Mouse (Mus musculus) gastrocnemius, postnatal 36 days (tissue): Measurements from ENCODE around the gene Klf15. TPM values are rescaled to one million over a fixed set of nuclear protein-coding genes. Genes with fewer than 3 reads are reported as not detected.
A peak's percentile ranks its signal among the peaks of the same experiment; 100 is the strongest.

Experiments used
- DNase-seq, 2 experiments: peaks; one replicate each; pipeline ENCODE4 v3.0.0; 2022
- intact Hi-C: fragments of 180-260 bp; cut with DNase I; formaldehyde crosslinking; loops from one replicate; pipeline ENCODE4 v1.15.1; 2025
- long read RNA-seq, 2 experiments: library from polyadenylated mRNA; stranded (forward); transcript quantifications; one replicate each; pipeline ENCODE4 v2.0.0; 2021
- total RNA-seq, 2 experiments: library from RNA; stranded (reverse); gene quantifications; 2 replicates each; pipeline ENCODE4 v1.2.3; 2021

Gene Klf15
- total RNA-seq: 10 to 100 TPM; 36.6 to 38.0 TPM
- long read RNA-seq, experiment 1, transcript Klf15-201 (3 exons, 2,373 nt): major isoform, 53 of 67 reads
- long read RNA-seq, experiment 1, partial matches to known transcripts: 7 of 67 reads
- long read RNA-seq, experiment 1, other reads (novel, unspliced or antisense): 5 of 67 reads
- long read RNA-seq, experiment 2, transcript Klf15-201 (3 exons, 2,373 nt): major isoform, 46 of 61 reads
- long read RNA-seq, experiment 2, partial matches to known transcripts: 6 of 61 reads
- long read RNA-seq, experiment 2, other reads (novel, unspliced or antisense): 7 of 61 reads

DNA sequence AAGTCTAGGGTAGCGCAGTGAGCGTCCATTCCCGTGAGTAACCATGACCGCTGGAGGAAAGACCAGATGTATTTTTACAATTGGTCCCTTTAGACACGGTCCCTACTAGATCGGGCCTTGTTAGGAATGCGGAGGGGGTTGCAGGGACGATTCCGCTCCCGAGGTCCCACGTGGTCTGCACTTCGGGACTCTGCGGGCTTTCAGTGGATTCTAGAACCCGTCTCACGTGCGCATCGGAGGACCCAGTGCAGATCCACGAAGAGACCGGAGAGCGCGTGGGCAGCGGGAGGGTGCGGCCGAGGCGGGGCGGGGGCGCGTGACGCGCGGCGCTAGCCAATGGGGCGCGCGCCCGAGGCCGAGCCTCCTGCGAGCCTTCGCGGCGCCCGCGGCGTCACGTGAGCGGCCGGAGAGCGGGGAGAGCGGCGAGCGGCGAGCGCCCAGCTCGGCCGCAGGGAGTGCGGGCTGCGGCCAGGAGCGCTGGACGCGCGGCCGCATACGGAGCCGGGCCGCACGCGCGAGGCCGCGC is at the start of gene Klf15:
Gene Klf15 (plus strand): TSS at position 396 of the 526 bp plus-strand sequence.
- DNase-seq: peak; percentile 70 to 79
- intact Hi-C loops: loop anchor here (2.0 kb wide), 1 partner anchor 47 kb away; no protein-coding TSS in a partner anchor

GRCm38 (mm10) chr6:90422565-90422964 is 39.8 kb upstream of the Klf15 start:
- intact Hi-C loops: loop anchor here (10.0 kb wide), 2 partner anchors 88 to 748 kb away; partner anchors contain the start of gene Uroc1
- DNase-seq: peak; percentile 64 to 67

GRCm38 (mm10) chr6:90425361-90425760 is 37.0 kb upstream of the Klf15 start:
- no peak for DNase-seq
- intact Hi-C loops: loop anchor here (10.0 kb wide), 2 partner anchors 91 to 751 kb away; partner anchors contain the start of gene Uroc1

DNA sequence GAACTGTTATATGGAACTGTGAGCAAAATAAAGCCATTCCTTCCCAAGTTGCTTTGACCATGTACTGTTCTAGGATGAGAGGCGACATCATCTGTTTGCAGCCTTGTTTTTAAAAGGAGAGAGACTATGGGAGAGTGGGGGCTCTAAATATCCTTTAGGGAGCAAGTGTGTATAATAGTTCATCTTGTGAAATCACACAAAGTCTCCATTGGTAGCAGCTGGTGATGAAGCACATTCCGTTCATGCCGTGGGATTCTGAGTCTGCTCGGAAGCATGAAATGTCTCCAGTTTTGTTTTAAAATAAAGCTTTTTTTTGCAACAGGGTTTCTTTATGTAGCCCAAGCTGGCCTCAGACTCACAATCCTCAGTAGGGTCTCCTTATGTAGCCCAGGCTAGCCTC is 36.4 kb upstream of the Klf15 start:
- intact Hi-C loops: loop anchor here (10.0 kb wide), 2 partner anchors 91 to 751 kb away; partner anchors contain the start of gene Uroc1
- no peak for DNase-seq

DNA sequence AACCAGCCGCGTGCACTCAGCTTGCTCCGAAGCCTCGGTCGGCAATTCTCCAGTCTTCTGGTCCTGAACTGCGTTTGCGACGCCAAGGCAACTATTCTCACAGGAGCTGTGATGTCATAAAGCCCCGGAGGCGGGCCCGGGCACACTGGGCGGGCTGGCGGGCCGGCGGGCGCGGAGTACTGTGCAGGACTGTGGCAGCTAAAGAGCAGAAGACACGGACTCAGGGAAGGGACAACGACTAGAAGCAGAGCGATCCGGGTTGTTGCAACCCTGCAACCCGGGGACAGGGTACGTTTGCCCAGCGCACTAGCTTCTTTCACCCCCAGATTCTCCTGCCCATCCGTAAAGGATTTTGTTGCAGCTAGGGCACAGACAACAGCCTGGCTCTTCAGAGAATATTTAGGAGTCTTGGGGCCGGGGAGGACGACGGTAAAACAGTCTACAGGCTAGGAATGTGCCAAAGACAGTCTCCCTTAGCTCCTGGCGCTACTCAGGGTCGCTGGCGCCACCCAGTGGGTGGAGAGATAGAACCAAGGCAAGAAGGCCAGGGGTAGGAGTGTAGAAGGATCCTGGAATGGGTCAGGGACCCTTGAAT is 33.9 kb upstream of the Klf15 start, which contains the start of gene Cfap100:
Gene Cfap100 (minus strand): TSS at position 418 of the 595 bp plus-strand sequence.
- intact Hi-C loops: loop anchor here (10.0 kb wide), 2 partner anchors 94 to 754 kb away; partner anchors contain the start of gene Uroc1

GRCm38 (mm10) chr6:90429911-90430310 is 32.5 kb upstream of the Klf15 start:
- intact Hi-C loops: loop anchor here (5.0 to 10.0 kb wide), 4 partner anchors 95 to 755 kb away; partner anchors contain the start of gene Uroc1
- DNase-seq: no peak

More for the DNA sequence above, 33.9 kb upstream of the Klf15 start, which contains the start of gene Cfap100:
- DNase-seq: peak; percentile 65 to 75

DNA sequence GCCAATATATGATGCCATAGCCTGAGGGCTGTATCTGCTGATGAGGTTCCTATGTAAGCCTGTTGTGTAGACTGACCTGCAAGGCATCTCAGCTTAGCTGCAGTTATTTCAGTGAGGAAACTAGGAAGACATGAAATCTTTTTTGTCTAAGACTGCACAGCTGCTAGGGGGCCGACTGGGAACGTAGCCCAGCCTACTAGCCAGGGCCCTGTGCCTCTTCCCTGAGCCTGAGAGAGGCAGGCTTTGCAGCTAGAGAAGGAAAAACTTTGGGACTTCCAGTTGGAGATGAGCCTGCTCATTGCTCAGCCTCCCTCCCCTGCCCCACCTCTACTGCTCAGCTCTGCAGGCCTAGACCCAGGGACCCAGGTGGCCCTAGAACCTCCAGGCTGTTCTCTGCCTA is 30.9 kb upstream of the Klf15 start:
- intact Hi-C loops: loop anchor here (5.0 to 10.0 kb wide), 2 partner anchors 106 to 143 kb away; no protein-coding TSS in a partner anchor

DNA sequence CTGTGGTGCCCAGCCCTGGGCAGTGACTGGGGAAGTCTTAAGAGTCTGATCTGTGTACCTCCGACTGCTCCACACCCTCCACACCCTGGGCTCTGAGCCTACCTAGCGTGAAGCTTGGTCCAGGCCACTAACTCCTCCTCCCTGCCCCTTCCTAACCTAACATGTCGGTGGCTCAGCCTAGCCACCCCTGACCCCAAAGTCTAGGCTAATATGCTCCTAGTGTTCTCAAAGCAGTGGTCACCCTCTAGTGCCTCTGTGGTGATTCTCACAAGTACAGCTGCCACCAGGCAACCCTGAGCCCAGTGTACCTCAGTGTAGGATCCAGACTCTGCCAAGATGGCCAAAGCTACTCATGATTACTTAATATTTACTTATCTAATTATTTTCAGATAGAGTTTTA is 27.7 kb upstream of the Klf15 start:
- intact Hi-C loops: loop anchor here (5.0 to 10.0 kb wide), 2 partner anchors 103 to 140 kb away; no protein-coding TSS in a partner anchor
- no peak for DNase-seq

More for the DNA sequence above, 30.9 kb upstream of the Klf15 start:
- peak in 1 of 2 experiments; percentile 42 for DNase-seq

DNA sequence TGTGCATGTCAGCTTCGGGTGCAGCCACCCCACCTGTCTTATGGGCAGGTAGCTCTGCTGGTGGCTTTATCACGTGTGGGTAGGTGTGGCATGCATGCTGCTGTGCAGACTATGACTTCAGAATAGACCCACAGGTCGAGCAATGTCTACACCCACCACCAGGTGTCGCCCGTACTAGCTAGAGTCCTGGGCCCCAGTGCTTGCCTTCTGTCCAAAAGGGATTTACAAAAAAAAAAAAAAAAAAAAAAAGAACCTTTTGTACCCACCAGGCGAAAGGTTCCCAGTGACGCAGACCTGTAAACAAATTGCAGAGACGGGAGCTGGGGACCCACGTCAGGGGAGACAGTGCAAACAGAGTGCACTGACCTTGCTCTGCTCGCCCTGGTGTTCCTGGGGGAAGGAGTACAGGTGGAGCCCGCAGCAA is 27.2 kb upstream of the Klf15 start:
- peak; percentile 68 to 73 for DNase-seq
- intact Hi-C loops: loop anchor here (10.0 kb wide), 1 partner anchor 140 kb away; no protein-coding TSS in a partner anchor

- intact Hi-C loops: loop anchor here (10.0 kb wide), 1 partner anchor 138 kb away; no protein-coding TSS in a partner anchor
- DNase-seq: no peak
Measured at GRCm38 (mm10) chr6:90436192-90436907, 26.0 kb upstream of the Klf15 start.

- no peak for DNase-seq
- intact Hi-C loops: loop anchor here (10.0 kb wide), 1 partner anchor 138 kb away; no protein-coding TSS in a partner anchor
Measured at GRCm38 (mm10) chr6:90437041-90437440, 25.3 kb upstream of the Klf15 start.

- intact Hi-C loops: loop anchor here (5.0 kb wide), 1 partner anchor 90 kb away; no protein-coding TSS in a partner anchor
- DNase-seq: no peak
Measured at GRCm38 (mm10) chr6:90446883-90447282, 15.5 kb upstream of the Klf15 start.

GRCm38 (mm10) chr6:90450179-90450578 is 12.2 kb upstream of the Klf15 start:
- intact Hi-C loops: loop anchor here (1.0 kb wide), 1 partner anchor 65 kb away; no protein-coding TSS in a partner anchor

GRCm38 (mm10) chr6:90450697-90451096 is 11.7 kb upstream of the Klf15 start:
- peak; percentile 60 to 62 for DNase-seq
- intact Hi-C loops: loop anchor here (1.0 kb wide), 1 partner anchor 65 kb away; no protein-coding TSS in a partner anchor

More at GRCm38 (mm10) chr6:90450179-90450578, 12.2 kb upstream of the Klf15 start:
- DNase-seq: peak; percentile 81 to 89

DNA sequence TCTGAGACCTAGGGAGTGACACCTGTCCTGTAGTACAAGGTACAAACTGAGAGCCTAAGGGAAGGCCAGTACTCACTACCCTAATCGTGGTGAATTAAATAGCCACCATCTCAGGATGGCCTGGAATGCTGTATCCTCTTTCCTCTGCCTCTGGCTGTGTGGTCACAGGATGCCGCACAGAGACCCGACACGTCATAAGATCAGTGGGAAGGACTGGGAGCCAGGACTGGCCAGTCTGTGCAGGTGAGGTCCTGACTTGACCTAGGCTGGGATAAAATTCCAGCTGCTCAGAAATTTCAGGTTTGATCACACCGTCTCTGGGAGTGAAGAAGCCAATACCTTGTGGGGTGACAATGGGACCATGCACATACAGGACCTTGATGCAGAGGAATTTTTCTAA is 10.9 kb upstream of the Klf15 start:
- intact Hi-C loops: no loop called here
- no peak for DNase-seq

DNA sequence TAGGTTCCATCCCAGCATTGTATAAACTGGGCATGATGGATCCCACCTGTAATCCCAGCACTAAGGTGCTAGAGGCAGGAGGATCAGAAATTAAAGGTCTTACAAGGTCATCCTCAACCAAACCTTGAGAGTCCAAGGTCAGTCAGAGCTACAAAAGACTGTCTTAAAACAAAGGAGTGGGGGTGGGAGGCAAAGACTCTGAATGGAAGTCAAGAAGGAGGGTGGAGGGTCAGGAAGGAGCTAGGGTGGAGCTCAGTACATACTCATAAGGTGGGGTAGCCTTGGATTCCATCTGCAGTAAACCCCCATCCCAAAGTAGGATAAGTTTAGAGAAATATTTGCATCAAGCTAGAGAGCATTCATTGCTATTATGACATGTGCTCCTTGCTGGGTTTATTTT is 9.8 kb upstream of the Klf15 start:
- intact Hi-C loops: no loop called here

DNA sequence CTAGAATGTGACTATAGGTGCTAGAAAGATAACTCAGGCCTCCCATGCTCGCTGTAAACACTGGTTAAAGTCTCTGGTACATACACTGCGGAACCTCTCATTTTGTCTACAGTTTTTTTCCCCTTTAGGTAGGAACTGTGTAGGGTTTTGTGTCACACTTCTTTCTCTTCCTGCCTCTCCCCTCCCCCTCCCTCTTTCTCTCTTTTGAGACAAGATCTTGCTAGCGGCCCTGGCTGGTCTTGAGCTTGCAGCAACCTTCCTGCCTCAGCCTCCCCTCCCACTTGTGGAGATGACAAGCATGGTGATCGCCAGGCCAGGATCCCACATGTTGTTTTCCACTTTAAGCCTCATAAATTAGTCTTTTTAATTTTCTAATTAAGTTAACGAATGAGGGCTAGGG is 8.6 kb upstream of the Klf15 start:
- DNase-seq: no peak
- intact Hi-C loops: no loop called here

More for the DNA sequence above, 9.8 kb upstream of the Klf15 start:
- no peak for DNase-seq

DNA sequence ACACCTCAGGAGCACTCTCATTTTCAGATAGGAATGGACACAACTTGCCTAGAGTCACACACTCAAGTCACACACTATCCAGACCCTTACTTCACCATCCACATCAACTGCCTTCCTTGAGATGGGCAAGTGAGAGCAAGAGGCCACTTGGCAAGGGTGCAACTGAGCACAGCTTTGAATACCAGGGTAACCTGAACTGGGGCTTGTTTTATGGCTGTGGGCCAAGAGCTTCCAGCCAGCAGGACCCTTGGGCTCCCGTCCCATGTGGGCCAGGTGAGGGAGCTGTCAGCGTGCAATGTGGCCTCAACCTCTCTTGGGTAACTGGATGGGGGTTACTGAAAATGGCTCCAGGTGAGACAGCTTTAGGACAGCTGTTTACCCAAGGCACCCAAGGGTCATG is 5.0 kb upstream of the Klf15 start:
- DNase-seq: no peak
- intact Hi-C loops: no loop called here

DNA sequence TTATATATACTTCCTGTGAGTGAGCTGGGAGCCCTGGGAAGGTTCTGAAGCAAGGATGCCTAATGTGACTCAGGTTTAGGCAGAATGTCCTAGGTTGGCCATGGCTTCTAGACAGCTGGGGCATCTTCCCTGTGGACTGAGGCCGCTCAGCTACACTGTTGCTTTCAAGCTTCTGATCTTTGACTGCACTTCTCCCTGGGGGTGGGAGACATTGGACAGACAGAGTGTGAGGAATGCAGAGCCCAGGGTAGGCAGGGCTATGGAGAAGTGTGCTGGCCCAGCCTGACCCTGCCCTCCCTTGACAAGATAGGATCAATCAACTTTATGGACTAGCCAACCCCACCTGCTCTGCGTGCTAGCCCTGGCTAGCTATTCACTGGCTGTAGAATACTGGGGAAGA is 1.2 kb upstream of the Klf15 start:
- intact Hi-C loops: no loop called here
- no peak for DNase-seq

DNA sequence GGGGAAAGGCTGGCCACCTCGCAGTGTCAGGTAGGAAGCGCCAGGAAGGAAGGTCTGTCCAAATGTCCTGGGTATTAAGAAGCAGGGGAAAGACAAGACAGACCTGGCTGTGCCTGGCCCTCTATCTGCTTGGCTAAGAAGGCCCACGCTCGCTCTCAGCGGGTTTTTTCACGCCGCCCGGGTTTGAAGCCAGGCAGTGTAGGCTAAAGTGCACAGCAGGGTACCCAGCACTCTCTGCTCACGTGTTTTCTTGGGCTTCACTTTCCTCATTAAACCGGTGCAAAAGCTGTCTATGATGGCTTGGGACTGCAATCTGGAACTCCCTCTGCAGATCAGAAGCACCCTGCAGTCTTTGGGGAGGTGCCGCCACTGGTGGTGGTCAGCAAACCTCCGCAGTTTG is 605 bp upstream of the Klf15 start:
- no peak for DNase-seq
- intact Hi-C loops: loop anchor here (2.0 kb wide), 1 partner anchor 47 kb away; no protein-coding TSS in a partner anchor
